Mouse (Mus musculus) midbrain, embryonic 16.5 days (tissue): ENCODE results near the gene Ccdc63. TPM values are rescaled to one million over a fixed set of nuclear protein-coding genes. Genes with fewer than 3 reads are reported as not detected.
A peak's percentile ranks its signal among the peaks of the same experiment; 100 is the strongest.

Experiments used
- ATAC-seq: fragments of 200-750 bp; cut with Nextera tagmentation; 2 replicates; pipeline ENCODE4 v1.8.0; 2017; ENCODE audit warnings: moderate TSS enrichment
- H3K27ac ChIP-seq: fragments of 300-500 bp; sonication (generic); 2 replicates; pipeline ENCODE4 v1.5.1; 2014; ENCODE audit warnings: mild to moderate bottlenecking, low read length, mixed read lengths
- H3K27me3 ChIP-seq: fragments of 300-500 bp; sonication (generic); 2 replicates; pipeline ENCODE4 v1.6.1; 2014; ENCODE audit warnings: low read depth, low read length, mixed read lengths; ENCODE audit not compliant: control insufficient read depth, insufficient read depth
- H3K36me3 ChIP-seq: fragments of 300-500 bp; sonication (generic); 2 replicates; pipeline ENCODE4 v1.6.1; 2014; ENCODE audit warnings: mild to moderate bottlenecking, low read length, moderate library complexity, mixed read lengths; ENCODE audit not compliant: control insufficient read depth, insufficient read depth
- H3K4me1 ChIP-seq: fragments of 300-500 bp; sonication (generic); 2 replicates; pipeline ENCODE4 v1.6.1; 2014; ENCODE audit warnings: mild to moderate bottlenecking, low read length, mixed read lengths; ENCODE audit not compliant: control insufficient read depth, insufficient read depth
- H3K4me2 ChIP-seq: fragments of 300-500 bp; sonication (generic); 2 replicates; pipeline ENCODE4 v1.6.1; 2014; ENCODE audit warnings: mild to moderate bottlenecking, low read length, mixed read lengths
- H3K4me3 ChIP-seq: fragments of 300-500 bp; sonication (generic); 2 replicates; pipeline ENCODE4 v1.5.1; 2014; ENCODE audit warnings: low read depth, mild to moderate bottlenecking, low read length, moderate library complexity, mixed read lengths
- H3K9ac ChIP-seq: fragments of 300-500 bp; sonication (generic); 2 replicates; pipeline ENCODE4 v1.6.1; 2014; ENCODE audit warnings: low read depth, low read length, mixed read lengths
- H3K9me3 ChIP-seq: fragments of 300-500 bp; sonication (generic); replicated peaks from 2 replicates; pipeline ENCODE4 v1.6.1; 2014; ENCODE audit warnings: mild to moderate bottlenecking, low read length, mixed read lengths; ENCODE audit not compliant: control insufficient read depth, poor library complexity, severe bottlenecking
- WGBS: fragments of 180-500 bp; shearing (Covaris S2); extraction: QIAGEN DNeasy Blood & Tissue Kit; methylation state at CpG from one replicate; pipeline ENCODE4 v1.1.7; 2014; 5-methylcytosine and 5-hydroxymethylcytosine counted together
- polyA plus RNA-seq: library from polyadenylated mRNA; unstranded; fragments of >200 nt; fragmentation: Nextera tagmentation; extraction: Ambion mirVana; gene quantifications from 2 replicates; pipeline ENCODE4 v1.2.1, GENCODE M21; 2015

Ccdc63 gene
- polyA plus RNA-seq, 1 experiment from 2014 or later = 0.24 TPM

DNA sequence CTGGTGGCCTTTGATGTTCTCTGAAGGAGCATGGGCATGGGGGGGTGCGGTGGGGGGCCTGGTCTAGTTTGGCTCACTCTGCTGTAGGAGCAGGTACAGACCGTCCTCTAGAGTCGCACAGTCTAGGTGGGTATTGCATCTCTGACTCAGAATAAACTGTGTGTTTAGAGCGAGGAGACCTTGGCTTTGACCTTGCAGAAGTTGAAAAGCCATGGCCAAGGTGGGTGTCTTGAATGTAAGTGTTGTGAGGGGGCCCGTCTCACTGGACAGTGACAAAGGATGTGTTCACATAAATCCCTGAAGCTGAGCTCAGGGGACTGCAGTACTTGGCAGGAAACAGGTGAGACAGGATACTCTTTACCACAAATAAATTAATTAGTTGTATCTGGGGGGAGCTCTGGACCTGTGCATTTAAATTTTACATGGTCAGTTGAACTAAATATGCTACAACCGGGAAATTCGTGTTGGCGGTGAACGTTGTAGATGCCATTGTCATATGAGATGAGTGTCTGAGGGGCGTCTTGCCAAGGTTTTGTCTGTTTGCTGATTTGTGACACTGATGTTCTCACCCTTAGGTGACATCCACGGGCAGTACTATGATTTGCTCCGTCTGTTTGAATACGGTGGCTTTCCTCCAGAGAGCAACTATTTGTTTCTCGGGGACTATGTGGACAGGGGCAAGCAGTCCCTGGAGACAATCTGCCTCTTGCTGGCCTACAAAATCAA lies 27.9 kb upstream of the Ccdc63 start:
- Histone ChIP-seq H3K9ac (no peak overlapping the region), H3K27me3 (no peaks in the 10 kb centered on the region), H3K9me3 (no peaks in the 10 kb centered on the region), H3K4me3 (no peak overlapping the region), H3K4me2 (no peak overlapping the region), H3K4me1 (peaks cover 41% of the 10 kb centered on the region), H3K27ac (no peak overlapping the region), H3K36me3 (peaks cover 35% of the 10 kb centered on the region)
- ATAC-seq = no peak
- 91% methylated on average over 13 of the region's 14 CpGs for WGBS

DNA sequence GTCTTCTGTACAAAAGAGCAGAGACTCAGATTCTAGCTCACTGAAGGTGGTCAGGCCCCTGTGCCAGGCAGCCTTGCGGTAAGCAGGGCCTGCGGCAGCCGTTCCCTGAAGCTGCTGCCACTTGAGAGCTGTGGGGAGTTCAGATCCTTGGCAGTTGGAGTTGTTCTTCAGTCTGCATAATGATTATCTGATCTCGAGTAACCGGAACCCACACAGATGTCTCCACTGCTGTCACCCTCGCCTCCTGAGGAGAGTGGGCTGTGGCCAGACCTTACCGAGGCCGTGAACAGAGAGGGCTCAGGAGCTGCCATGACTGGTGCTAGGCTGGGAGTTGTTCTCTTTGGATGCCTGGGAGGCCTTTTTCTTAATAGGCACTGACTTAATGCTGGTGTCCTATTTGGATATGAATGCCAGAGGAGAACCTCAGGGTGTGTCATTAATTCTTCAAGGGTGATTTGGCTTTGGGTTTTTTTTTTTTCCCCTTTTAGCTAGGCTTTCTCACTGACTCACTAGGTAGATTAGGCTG lies 26.1 kb upstream of the Ccdc63 start:
- Histone ChIP-seq H3K4me2 (peak overlapping the region; percentile 25; the same call in 1 of the 2 replicates), H3K4me3 (no peak overlapping the region), H3K9ac (peak overlapping the region; percentile 16), H3K9me3 (no peaks in the 10 kb centered on the region), H3K27ac (peak overlapping the region; percentile 59), H3K27me3 (no peaks in the 10 kb centered on the region), H3K4me1 (peaks cover 58% of the 10 kb centered on the region), H3K36me3 (peaks cover 23% of the 10 kb centered on the region)
- 21% methylated on average over 8 of the region's 8 CpGs for WGBS
- ATAC-seq = no peak

DNA sequence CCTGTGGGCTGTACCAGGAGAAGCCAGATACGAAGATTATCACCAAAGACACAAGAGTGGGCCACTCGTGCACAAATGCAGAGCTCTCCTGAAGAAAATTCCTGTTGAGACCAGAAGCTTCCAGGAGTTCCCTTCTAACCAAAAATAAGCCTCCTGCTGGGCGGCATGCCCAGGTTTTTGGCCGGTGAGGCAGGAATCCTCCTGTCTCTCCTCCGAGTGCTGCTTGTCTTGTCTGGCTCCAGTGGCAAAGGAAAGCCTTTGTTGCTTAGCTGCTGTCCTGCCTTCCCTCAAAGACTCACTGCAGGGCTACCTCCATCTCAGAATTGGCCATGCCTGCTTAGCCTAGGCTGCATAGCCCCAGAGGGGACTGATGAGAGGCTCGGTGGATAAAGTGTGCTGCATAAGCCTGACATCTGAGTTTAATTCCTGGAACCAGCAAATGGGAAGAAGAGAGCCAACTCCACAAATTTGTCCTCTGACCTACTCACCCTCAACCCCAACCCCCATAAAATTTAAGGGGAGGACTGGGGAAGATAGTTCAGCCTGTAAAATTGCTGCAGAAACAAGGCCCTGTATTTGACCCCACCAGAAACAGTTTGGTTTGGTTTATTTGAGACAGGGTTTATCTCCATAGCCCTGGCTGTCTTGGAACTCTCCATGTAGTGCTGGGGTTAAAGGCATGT lies 24.8 kb upstream of the Ccdc63 start:
- WGBS = 30% methylated on average over 6 of the region's 6 CpGs
- H3K36me3 ChIP-seq = peaks cover 16% of the 10 kb centered on the region
- H3K27me3 ChIP-seq = no peaks in the 10 kb centered on the region
- H3K4me1 ChIP-seq = peaks cover 70% of the 10 kb centered on the region
- no peak; the same call in 1 of the 2 replicates for ATAC-seq
- H3K4me3 ChIP-seq = no peak overlapping the region
- H3K9ac ChIP-seq = no peak overlapping the region
- peak overlapping the region; percentile 4; the same call in 1 of the 2 replicates for H3K27ac ChIP-seq
- no peaks in the 10 kb centered on the region for H3K9me3 ChIP-seq
- H3K4me2 ChIP-seq = no peak overlapping the region

DNA sequence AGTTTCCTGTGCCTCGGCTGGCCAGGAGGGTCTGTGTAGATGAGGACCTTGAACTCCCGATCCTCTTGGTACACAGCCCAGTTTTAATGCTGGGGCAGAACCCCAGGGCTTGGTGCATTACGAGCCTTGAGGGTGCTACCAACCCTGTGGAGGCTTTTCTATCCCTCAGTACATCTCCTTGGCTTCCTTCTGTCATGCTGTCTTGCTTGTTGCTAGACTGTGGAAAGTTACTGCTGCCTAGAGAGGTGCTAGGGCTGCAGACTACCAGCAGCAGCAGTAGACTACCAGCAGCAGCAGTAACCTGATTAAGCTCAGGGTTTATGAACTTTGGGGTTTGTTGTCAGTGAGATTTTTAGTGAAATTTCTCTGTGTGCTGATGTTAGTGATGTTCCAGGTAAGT lies 23.4 kb upstream of the Ccdc63 start:
- no peaks in the 10 kb centered on the region for H3K9me3 ChIP-seq
- ATAC-seq = no peak
- peaks cover 81% of the 10 kb centered on the region for H3K4me1 ChIP-seq
- no peak overlapping the region for H3K4me3 ChIP-seq
- H3K27me3 ChIP-seq = no peaks in the 10 kb centered on the region
- H3K4me2 ChIP-seq = no peak overlapping the region; the same call in 1 of the 2 replicates
- WGBS = 72% methylated on average over 3 of the region's 3 CpGs
- 0 out of 2 replicates have a peak overlapping the region, but pooled peaks have one; percentile 13 for H3K27ac ChIP-seq
- H3K9ac ChIP-seq = 0 out of 2 replicates have a peak overlapping the region, but pooled peaks have one; percentile 28
- H3K36me3 ChIP-seq = peaks cover 7% of the 10 kb centered on the region

DNA sequence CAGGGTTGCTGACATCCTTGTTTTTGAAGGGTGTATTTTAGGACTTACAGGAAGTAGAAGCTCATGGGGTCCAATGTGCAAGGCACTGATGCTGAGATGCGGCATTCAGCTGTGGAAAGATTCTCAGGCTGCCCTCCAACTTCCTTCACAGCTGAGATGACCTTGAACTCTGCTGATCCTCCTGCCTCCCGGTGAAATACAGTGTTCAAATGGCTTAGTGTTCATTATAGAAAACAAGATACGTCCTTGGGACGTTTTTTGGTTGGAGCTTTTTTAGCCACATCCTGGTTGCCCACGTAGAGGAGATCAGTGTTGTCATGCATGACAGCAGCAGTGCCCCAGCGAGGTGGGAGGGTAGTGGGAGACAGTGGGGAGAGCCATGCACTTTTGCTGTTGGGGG lies 22.6 kb upstream of the Ccdc63 start:
- 45% methylated on average over 6 of the region's 6 CpGs for WGBS
- Histone ChIP-seq H3K4me1 (peaks cover 78% of the 10 kb centered on the region), H3K27me3 (no peaks in the 10 kb centered on the region), H3K9ac (peak overlapping the region; percentile 40; the same call in 1 of the 2 replicates), H3K36me3 (0 out of 2 replicates have a peak, but pooled peaks cover under 1% of the 10 kb centered on the region), H3K4me2 (peak overlapping the region; percentile 31), H3K4me3 (no peak overlapping the region), H3K9me3 (no peaks in the 10 kb centered on the region), H3K27ac (no peak overlapping the region)
- no peak for ATAC-seq

DNA sequence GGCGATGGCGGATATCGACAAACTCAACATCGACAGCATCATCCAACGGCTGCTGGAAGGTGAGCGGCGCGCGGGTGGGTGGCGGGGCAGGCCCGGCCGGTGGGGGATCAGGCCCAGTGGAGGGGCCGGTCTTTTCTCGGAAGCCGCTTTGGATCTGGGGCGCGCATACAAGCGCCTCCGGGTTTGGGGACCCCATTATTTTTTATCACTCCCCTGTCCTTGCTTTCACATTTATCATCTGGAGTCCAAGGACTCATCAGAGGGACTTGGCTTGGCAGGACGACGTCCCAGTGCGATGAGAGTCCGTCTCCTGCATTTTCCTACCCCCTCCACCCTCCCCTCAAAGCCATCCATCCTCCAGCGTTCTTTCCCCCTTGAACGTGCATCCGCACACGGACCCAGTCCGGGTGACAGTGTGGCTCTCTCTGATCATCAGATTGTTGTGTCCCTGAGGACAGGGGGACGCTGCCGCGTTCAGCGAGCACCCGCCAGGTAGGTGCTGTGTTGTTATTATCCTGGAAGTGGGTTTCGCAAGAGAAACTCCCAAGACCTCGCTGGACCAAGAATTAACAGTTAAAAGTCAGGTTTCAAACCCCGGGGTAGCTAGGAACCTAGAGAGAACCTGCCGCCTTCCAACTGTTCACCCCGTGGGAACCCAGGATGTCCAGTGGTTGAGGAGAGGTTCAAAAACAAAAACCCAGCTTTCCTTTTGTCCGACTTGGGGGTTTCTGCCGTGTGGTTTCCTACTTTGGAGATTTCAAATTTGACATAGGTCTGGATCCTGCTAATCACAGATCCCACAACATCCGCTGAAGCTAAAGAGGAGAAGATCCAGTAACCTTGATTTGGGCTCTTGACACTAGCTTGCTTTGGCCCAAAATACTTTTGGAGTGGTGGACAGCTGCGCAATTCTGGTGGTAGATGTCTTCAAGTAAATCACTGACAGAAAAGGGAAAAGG lies 18.2 kb upstream of the Ccdc63 start:
- Histone ChIP-seq H3K4me1 (peaks cover 52% of the 10 kb centered on the region), H3K4me3 (peak overlapping the region; percentile 86), H3K27ac (peak overlapping the region; percentile 89), H3K9ac (peak overlapping the region; percentile 93), H3K4me2 (peak overlapping the region; percentile 85), H3K36me3 (no peaks in the 10 kb centered on the region), H3K27me3 (no peaks in the 10 kb centered on the region), H3K9me3 (no peaks in the 10 kb centered on the region)
- peak; percentile 66 for ATAC-seq
- WGBS = 2% methylated on average over 38 of the region's 42 CpGs

DNA sequence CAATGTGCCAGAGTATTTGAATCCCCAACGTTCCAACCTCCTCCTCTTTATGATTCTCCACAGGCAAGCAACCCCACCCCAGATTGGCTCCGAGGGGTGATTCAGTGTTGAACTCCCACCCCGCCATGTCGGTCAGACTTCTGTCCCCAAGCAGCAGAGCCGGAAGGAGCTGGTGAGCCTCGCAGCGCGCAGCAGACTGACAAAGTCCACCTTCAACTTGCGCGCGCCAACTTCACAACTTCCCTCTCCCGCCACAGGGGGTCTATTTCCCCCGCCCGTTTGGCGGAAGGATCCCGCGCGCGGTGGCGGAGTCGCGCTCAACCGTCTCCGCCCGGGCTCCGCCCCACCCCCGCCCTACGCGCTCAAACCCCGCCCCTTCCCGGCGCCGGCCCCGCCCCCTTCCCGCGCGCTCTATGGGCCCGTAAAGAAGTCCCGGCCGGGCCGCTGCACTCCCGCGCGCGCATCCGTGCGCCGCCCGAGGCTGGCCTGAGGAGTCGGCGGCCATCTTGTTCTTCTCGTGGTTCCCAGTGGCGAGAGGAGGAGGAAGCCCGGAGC lies 17.3 kb upstream of the Ccdc63 start, which contains the start of gene Ppp1cc:
Ppp1cc (plus strand) TSS at position 452 of the 555 bp plus-strand sequence.
- Histone ChIP-seq H3K9me3 (no peaks in the 10 kb centered on the region), H3K4me3 (peak within 1 kb of the TSS; percentile 86), H3K4me1 (peaks cover 43% of the 10 kb centered on the region), H3K27me3 (no peaks in the 10 kb centered on the region), H3K27ac (peak within 1 kb of the TSS; percentile 89), H3K36me3 (no peaks in the 10 kb centered on the region), H3K4me2 (peak within 1 kb of the TSS; percentile 85), H3K9ac (peak within 1 kb of the TSS; percentile 93)
- 0% methylated on average over 34 of the region's 54 CpGs for WGBS
- peak; percentile 91 for ATAC-seq

DNA sequence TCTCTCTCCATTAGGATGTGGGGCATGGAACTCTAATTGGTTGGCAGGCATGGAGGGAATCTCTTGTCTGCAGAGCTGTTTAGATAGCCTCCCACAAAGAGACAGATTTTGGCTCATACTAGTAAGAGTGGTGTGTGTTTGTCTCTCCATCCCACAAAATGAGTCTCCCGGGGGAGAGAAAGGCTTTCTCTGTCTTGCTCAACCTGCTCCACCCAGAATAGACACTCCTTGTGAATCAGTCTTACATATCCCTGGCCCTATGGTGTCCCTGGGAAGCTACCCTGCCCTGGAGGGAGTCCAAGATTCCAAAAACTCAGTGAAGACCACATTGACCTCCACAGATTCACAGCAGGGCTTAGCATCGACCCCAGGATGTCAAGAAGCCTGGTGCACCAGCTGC lies 15.9 kb upstream of the Ccdc63 start:
- Histone ChIP-seq H3K27me3 (no peaks in the 10 kb centered on the region), H3K9ac (no peak overlapping the region), H3K4me3 (no peak overlapping the region), H3K4me2 (no peak overlapping the region), H3K27ac (no peak overlapping the region), H3K9me3 (no peaks in the 10 kb centered on the region), H3K36me3 (no peaks in the 10 kb centered on the region), H3K4me1 (peaks cover 29% of the 10 kb centered on the region)
- no peak for ATAC-seq
- 73% methylated on average over 2 of the region's 2 CpGs for WGBS
